Mouse (Mus musculus) liver, postnatal 0 days (tissue): ENCODE results near the gene Olfr1411. TPM values are rescaled to one million over a fixed set of nuclear protein-coding genes. Genes with fewer than 3 reads are reported as not detected.

Source experiments
- ATAC-seq: fragments of 200-750 bp; cut with Nextera tagmentation; 2 replicates; pipeline ENCODE4 v1.8.0; 2017; ENCODE audit warnings: mild to moderate bottlenecking, moderate library complexity
- DNase-seq: peaks from one replicate; pipeline ENCODE4 v3.0.0-alpha.2; 2016
- H3K27ac ChIP-seq: fragments of 300-500 bp; sonication (generic); 2 replicates; pipeline ENCODE4 v1.5.1; 2014; ENCODE audit warnings: antibody characterized with exemption, moderate library complexity, mild to moderate bottlenecking, low read depth
- H3K27me3 ChIP-seq: fragments of 300-500 bp; sonication (generic); 2 replicates; pipeline ENCODE4 v1.6.1; 2014; ENCODE audit warnings: low read length, control low read depth, mixed read lengths; ENCODE audit not compliant: insufficient read depth
- H3K36me3 ChIP-seq: fragments of 300-500 bp; sonication (generic); replicated peaks from 2 replicates; pipeline ENCODE4 v1.6.1; 2014; ENCODE audit warnings: mild to moderate bottlenecking, control low read depth, low read length, moderate library complexity, mixed read lengths; ENCODE audit not compliant: insufficient read depth
- H3K4me1 ChIP-seq: fragments of 300-500 bp; sonication (generic); 2 replicates; pipeline ENCODE4 v1.6.1; 2014; ENCODE audit warnings: antibody characterized with exemption, mild to moderate bottlenecking, control low read depth; ENCODE audit not compliant: insufficient read depth
- H3K4me2 ChIP-seq: fragments of 300-500 bp; sonication (generic); 2 replicates; pipeline ENCODE4 v1.6.1; 2014; ENCODE audit warnings: low read depth, mild to moderate bottlenecking, low read length, moderate library complexity, mixed read lengths
- H3K4me3 ChIP-seq: fragments of 300-500 bp; sonication (generic); 2 replicates; pipeline ENCODE4 v1.5.1; 2014; ENCODE audit warnings: low read depth, low read length
- H3K9ac ChIP-seq: fragments of 300-500 bp; sonication (generic); replicated peaks from 2 replicates; pipeline ENCODE4 v1.6.1; 2014; ENCODE audit warnings: mild to moderate bottlenecking, moderate library complexity
- H3K9me3 ChIP-seq: fragments of 300-500 bp; sonication (generic); 2 replicates; pipeline ENCODE4 v1.6.1; 2016; ENCODE audit warnings: mild to moderate bottlenecking, control low read depth, low read length, mixed read lengths
- CTCF ChIP-seq: sonication (generic); IDR thresholded peaks from 2 replicates; pipeline ENCODE4 v1.5.1; 2016; ENCODE audit warnings: antibody characterized with exemption, low read depth
- EP300 ChIP-seq: IDR thresholded peaks from 2 replicates; pipeline ENCODE4 v1.6.1; 2016; ENCODE audit warnings: antibody characterized with exemption, low read depth, mild to moderate bottlenecking
- WGBS: fragments of 180-500 bp; shearing (Covaris S2); extraction: QIAGEN DNeasy Blood & Tissue Kit; methylation state at CpG from one replicate; pipeline ENCODE4 v1.1.7; 2014; ENCODE audit not compliant: insufficient replicate concordance; 5-methylcytosine and 5-hydroxymethylcytosine counted together
- polyA plus RNA-seq: library from polyadenylated mRNA; unstranded; fragments of >200 nt; fragmentation: Nextera tagmentation; extraction: Ambion mirVana; gene quantifications from 2 replicates; pipeline ENCODE4 v1.2.1, GENCODE M21; 2015

Olfr1411 gene
- polyA plus RNA-seq, 1 experiment from 2014 or later: not detected

- peak; percentile 10 for DNase-seq
- Histone ChIP-seq H3K36me3 (peaks cover 7% of the 10 kb centered on the region; the same call in 1 of the 2 replicates), H3K9ac (no peak overlapping the region), H3K9me3 (no peaks in the 10 kb centered on the region), H3K4me1 (peaks cover 27% of the 10 kb centered on the region), H3K27me3 (no peaks in the 10 kb centered on the region), H3K4me3 (no peak overlapping the region), H3K4me2 (no peak overlapping the region), H3K27ac (no peak overlapping the region)
- no peak for TF ChIP-seq EP300
- no peak for TF ChIP-seq CTCF
- WGBS: 68% methylated on average over 4 of the region's 4 CpGs
- ATAC-seq: no peak
These were observed 49.5 kb downstream of the Olfr1411 start for GRCm38 (mm10) chr1:92643691-92644090.

GRCm38 (mm10) chr1:92644916-92645315, 50.7 kb downstream of the Olfr1411 start:
- no peak overlapping the region for H3K27ac ChIP-seq
- WGBS: 87% methylated on average over 5 of the region's 5 CpGs
- H3K9ac ChIP-seq: no peak overlapping the region
- H3K4me3 ChIP-seq: no peak overlapping the region
- no peak for TF ChIP-seq EP300
- no peaks in the 10 kb centered on the region for H3K36me3 ChIP-seq
- no peak overlapping the region for H3K4me2 ChIP-seq
- no peaks in the 10 kb centered on the region for H3K9me3 ChIP-seq
- H3K27me3 ChIP-seq: no peaks in the 10 kb centered on the region
- H3K4me1 ChIP-seq: peaks cover 26% of the 10 kb centered on the region
- ATAC-seq: no peak
- peak; percentile 8 for DNase-seq

GRCm38 (mm10) chr1:92646111-92646510, 51.9 kb downstream of the Olfr1411 start:
- H3K27me3 ChIP-seq: no peaks in the 10 kb centered on the region
- no peak for ATAC-seq
- peak; percentile 9 for DNase-seq
- H3K27ac ChIP-seq: no peak overlapping the region
- no peak for TF ChIP-seq CTCF
- no peak for TF ChIP-seq EP300
- H3K36me3 ChIP-seq: no peaks in the 10 kb centered on the region
- no peak overlapping the region for H3K4me2 ChIP-seq
- no peak overlapping the region for H3K4me3 ChIP-seq
- H3K9ac ChIP-seq: no peak overlapping the region
- WGBS: 63% methylated on average over 2 of the region's 2 CpGs
- H3K4me1 ChIP-seq: peaks cover 14% of the 10 kb centered on the region
- no peaks in the 10 kb centered on the region for H3K9me3 ChIP-seq

- Histone ChIP-seq H3K36me3 (no peaks in the 10 kb centered on the region), H3K27ac (no peak overlapping the region), H3K4me2 (no peak overlapping the region), H3K9me3 (no peaks in the 10 kb centered on the region), H3K27me3 (no peaks in the 10 kb centered on the region), H3K4me3 (no peak overlapping the region), H3K4me1 (peaks cover 13% of the 10 kb centered on the region), H3K9ac (no peak overlapping the region)
- DNase-seq (peak; percentile 9), ATAC-seq (no peak)
- TF ChIP-seq EP300 (no peak), CTCF (no peak)
- 68% methylated on average over 7 of the region's 7 CpGs for WGBS
These were observed 52.4 kb downstream of the Olfr1411 start for GRCm38 (mm10) chr1:92646601-92647000.

- no peak overlapping the region for H3K9ac ChIP-seq
- ATAC-seq (no peak), DNase-seq (peak; percentile 8)
- no peaks in the 10 kb centered on the region for H3K36me3 ChIP-seq
- TF ChIP-seq EP300: no peak
- no peak for TF ChIP-seq CTCF
- H3K27ac ChIP-seq: no peak overlapping the region
- 60% methylated on average over 4 of the region's 4 CpGs for WGBS
- peaks cover 12% of the 10 kb centered on the region for H3K4me1 ChIP-seq
- no peak overlapping the region for H3K4me3 ChIP-seq
- no peaks in the 10 kb centered on the region for H3K9me3 ChIP-seq
- no peak overlapping the region for H3K4me2 ChIP-seq
- no peaks in the 10 kb centered on the region for H3K27me3 ChIP-seq
These were observed 52.8 kb downstream of the Olfr1411 start for GRCm38 (mm10) chr1:92647026-92647425.

Other genes with a start within 250 kb of the Olfr1411 start
- gene Ndufa10, start 120.6 kb upstream of the Olfr1411 start, polyA plus RNA-seq: 204 and 210 TPM in 2 replicates
- not detected in 2 replicates for gene Olfr1416, start 109.3 kb upstream of the Olfr1411 start, polyA plus RNA-seq
- not detected in 2 replicates for gene Olfr1415, start 98.3 kb upstream of the Olfr1411 start, polyA plus RNA-seq
- not detected in 2 replicates for gene Olfr1414, start 75.8 kb upstream of the Olfr1411 start, polyA plus RNA-seq
- gene Olfr1413, start 23.1 kb upstream of the Olfr1411 start, polyA plus RNA-seq: not detected in 2 replicates
- gene Olfr1412, start 8.6 kb upstream of the Olfr1411 start, polyA plus RNA-seq: not detected in 2 replicates
- not detected in 2 replicates for gene Olfr1410, start 11.4 kb downstream of the Olfr1411 start, polyA plus RNA-seq
- gene Olfr12, start 23.4 kb downstream of the Olfr1411 start, polyA plus RNA-seq: not detected in 2 replicates
- 222 and 225 TPM in 2 replicates for gene Cops9, start 47.6 kb downstream of the Olfr1411 start, polyA plus RNA-seq
- gene Otos, start 54.4 kb downstream of the Olfr1411 start, polyA plus RNA-seq: 0.16 TPM in 1 of 2 replicates, not detected in the other
- gene Gpc1, start 237.2 kb downstream of the Olfr1411 start, polyA plus RNA-seq: 3.3 and 3.8 TPM in 2 replicates